Mouse (Mus musculus) granulocyte monocyte progenitor cell, adult 5-6 weeks (primary cell): Measurements from ENCODE around the gene Dnal1. TPM values are rescaled to one million over a fixed set of nuclear protein-coding genes. Genes with fewer than 3 reads are reported as not detected.
"Not testable (repeated sequence)": the region's sequence is repeated elsewhere in the genome, so short reads cannot be mapped to it uniquely, and the experiment has no call there.

Source experiments
- ATAC-seq: replicated peaks from 2 replicates; pipeline ENCODE4 v1.8.0; 2016; ENCODE audit warnings: mild to moderate bottlenecking, moderate TSS enrichment, inconsistent platforms; ENCODE audit not compliant: poor library complexity, severe bottlenecking
- total RNA-seq, 2 experiments: library from RNA; stranded (forward) in 1 of 2; stranded (reverse) in 1 of 2; fragments of 200-712, 200-1000 nt in 1 of 2; fragments of >200 nt in 1 of 2; fragmentation: Nextera tagmentation in 1 of 2; gene quantifications; 2 replicates each; pipeline ENCODE4 v1.2.3; 2014 to 2017

Gene Dnal1
- total RNA-seq (2014; fragmentation: Nextera tagmentation), result 1.5 and 4.1 TPM in 2 replicates
- 0.77 and 0.78 TPM in 2 replicates for total RNA-seq (2017)

- peak; percentile 97 for ATAC-seq
Measured at GRCm38 (mm10) chr12:84114153-84114994, at the start of gene Dnal1. Gene Dnal1, plus strand, starts transcription at chr12:84114366.

DNA sequence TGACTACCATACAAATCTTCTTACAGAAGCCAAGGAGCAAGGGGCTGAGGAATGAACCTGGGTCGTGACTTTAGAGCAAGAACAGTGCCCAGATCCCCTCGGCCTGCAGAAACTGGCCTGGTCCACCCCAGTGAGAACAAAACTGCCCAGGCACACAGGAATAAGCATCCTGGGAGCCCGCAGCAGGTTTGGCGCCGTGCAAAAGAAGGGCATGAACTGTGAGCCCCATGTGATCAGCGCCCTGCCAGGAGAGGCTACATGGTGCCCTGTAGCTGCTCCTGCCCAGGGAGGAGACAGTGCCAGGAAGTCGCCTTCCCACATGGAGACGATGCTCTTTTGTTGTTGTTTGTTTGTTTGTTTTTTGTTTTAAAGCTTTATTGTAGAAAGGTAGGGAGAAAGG, 49.5 kb upstream of the Dnal1 start:
- no peak for ATAC-seq

DNA sequence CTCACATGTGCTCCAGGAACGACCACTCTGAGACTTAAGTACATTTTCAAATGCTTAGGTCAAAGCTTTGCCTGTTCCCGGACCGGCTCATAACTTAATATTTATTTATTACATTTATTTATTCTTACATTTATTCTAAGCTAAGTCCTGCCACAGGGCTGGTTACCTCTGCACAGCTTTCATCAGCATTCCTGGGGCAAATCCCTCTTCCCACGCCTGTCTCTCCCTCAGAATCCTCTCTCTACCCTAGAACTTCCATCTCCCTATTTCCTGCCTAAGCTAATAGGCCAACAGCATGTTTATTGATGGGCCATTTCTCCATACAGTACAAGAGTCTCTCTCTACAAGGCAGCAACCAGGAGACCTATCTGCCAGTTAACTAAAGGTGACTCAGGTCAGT, 46.4 kb upstream of the Dnal1 start:
- ATAC-seq, result no peak

DNA sequence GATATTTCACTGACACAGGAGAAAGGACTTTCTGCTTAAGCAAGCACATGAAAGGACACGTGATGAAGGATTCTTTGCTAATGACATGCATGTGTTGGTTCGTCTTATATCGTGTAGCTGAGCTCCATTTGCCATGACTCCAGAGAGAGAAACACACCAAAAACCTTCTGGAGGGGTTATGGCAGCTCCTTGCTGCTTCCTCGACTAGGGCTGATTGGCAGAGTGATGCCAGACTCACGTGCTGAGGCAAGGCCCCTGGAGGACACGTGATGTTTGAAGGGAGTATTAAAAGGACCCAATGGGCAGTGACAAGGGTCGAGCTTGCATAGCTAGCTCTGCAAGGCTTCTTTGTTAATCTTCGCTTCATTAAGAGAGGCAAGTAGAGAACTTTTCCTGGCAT, 45.9 kb upstream of the Dnal1 start:
- ATAC-seq, result no peak

- ATAC-seq, result no peak
Measured at GRCm38 (mm10) chr12:84068986-84069385, 45.2 kb upstream of the Dnal1 start, which contains the start of gene Acot5. Gene Acot5, plus strand, starts transcription at chr12:84069325.

- not testable (repeated sequence) for ATAC-seq
Measured at GRCm38 (mm10) chr12:84069582-84069981, 44.6 kb upstream of the Dnal1 start.

GRCm38 (mm10) chr12:84071696-84072095, 42.5 kb upstream of the Dnal1 start:
- ATAC-seq, result no peak

GRCm38 (mm10) chr12:84077371-84077990, 36.7 kb upstream of the Dnal1 start:
- ATAC-seq, result no peak

DNA sequence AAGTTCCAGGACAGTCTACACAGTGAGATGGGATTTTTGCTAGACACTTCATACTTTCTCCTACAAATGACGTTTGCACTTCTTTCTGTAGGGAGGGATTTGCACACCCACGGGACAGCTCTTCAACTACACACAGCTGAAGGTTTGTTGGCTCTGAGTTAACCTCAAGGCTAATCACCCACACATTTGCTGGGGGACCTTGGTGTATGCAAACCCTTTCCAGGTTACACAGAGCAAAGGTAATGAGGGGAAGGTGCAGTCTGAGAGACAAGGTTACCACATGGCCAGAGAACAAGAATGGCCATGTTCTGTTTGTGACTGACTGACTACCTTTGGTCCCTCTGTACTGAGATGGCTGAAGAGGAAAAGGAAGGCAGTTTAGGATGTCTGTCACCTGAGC, 30.3 kb upstream of the Dnal1 start:
- no peak for ATAC-seq

- ATAC-seq, result no peak
Measured at GRCm38 (mm10) chr12:84084581-84084980, 29.6 kb upstream of the Dnal1 start.

DNA sequence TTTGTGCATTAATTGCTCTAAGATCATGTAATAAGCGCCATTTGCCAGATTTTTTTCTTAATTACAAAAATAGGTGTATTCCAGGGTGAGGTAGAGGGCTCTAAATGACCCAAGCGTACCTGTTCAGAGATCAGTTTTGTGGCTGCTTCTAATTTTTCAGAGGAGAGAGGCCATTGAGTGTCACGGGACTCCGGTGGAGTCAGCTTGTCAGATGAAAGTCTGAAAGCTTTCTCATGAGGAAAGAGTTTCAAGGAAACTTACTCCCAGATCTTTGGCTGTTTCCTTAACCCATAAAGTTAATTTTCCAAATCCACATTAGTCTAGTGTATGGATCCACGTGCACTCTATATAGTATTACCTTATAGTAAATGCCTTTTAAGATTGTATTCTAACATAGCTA, 19.5 kb upstream of the Dnal1 start:
- not testable (repeated sequence) for ATAC-seq

- no peak for ATAC-seq
Measured at GRCm38 (mm10) chr12:84099605-84100004, 14.6 kb upstream of the Dnal1 start.

- no peak for ATAC-seq
Measured at GRCm38 (mm10) chr12:84100071-84100470, 14.1 kb upstream of the Dnal1 start.

DNA sequence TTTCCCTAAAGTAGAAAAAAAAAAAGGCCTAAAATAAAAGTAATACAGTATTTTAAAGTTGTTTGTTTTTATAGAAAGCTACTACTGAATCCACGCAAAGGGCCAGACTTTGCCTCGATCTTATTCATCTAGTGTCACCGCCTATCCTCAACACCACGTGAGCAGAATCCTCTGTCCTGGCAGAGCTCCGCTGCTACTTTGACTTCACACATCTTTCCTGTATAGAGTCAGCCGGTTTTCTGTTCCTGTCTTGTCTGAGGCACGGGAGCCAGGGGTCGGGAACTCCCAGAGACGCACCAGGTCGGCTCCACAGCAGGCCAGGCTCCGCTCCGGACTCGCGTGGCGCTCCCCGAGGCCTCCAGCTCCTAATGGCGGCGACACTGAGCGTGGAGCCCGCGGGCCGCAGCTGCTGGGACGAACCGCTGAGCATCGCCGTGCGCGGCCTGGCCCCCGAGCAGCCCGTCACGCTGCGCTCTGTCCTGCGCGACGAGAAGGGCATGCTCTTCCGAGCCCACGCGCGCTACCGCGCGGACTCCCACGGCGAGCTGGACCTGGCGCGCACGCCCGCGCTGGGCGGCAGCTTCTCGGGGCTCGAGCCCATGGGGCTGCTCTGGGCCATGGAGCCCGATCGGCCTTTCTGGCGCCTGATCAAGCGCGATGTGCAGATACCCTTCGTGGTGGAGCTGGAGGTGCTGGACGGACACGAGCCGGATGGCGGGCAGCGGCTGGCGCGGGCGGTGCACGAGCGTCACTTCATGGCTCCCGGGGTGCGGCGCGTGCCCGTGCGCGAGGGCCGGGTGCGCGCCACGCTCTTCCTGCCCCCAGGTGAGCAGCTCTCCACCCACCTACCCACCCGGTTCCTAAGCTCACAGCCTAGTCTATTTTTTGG, 13.3 kb upstream of the Dnal1 start, which contains the start of gene Acot6:
Acot6 (plus strand) TSS at position 51 of the 889 bp plus-strand sequence.
- ATAC-seq, result peak; percentile 67

- ATAC-seq, result no peak
Measured at GRCm38 (mm10) chr12:84101493-84101845, 12.7 kb upstream of the Dnal1 start.

DNA sequence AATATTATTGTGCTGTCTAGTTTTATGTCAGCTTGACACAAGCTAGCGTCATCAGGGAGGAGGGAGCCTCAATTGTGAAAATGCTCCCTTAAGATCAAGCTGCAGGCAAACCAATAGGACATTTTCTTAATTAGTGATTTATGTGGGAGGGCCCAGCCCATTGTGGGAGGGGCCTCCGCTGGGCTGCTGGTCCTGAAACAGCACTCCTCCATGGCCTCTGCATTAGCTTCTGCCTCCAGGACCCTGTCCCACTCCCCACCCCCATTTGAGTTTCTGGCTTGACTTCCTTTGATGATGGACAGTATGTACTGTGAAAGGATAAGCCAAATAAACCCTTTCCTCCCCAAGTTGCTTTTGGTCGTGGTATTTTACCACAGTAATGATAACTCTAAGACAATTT, 7.2 kb upstream of the Dnal1 start:
- ATAC-seq, result no peak

GRCm38 (mm10) chr12:84107692-84108091, 6.5 kb upstream of the Dnal1 start:
- ATAC-seq, result peak; percentile 72

DNA sequence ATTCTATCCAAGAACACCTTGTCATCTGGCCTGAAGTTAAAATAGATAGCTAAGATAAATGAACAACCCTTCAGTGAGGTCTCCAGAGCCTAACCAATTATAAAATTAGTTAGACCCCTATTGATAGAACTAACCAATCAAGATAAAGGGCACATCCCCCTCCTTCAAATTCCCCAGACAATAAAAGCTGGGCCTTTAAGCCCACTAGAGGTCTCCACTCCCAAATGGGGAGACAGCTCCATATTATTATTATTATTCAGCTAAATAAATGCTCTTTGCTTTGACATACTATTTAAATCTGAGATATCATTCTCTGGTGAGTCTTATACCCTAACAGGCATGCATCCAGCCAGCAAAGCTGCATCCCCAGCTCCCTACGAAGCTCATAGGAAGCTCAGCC, 4.2 kb upstream of the Dnal1 start:
- ATAC-seq, result no peak

- peak; percentile 41 for ATAC-seq
Measured at GRCm38 (mm10) chr12:84110814-84111213, 3.4 kb upstream of the Dnal1 start.

DNA sequence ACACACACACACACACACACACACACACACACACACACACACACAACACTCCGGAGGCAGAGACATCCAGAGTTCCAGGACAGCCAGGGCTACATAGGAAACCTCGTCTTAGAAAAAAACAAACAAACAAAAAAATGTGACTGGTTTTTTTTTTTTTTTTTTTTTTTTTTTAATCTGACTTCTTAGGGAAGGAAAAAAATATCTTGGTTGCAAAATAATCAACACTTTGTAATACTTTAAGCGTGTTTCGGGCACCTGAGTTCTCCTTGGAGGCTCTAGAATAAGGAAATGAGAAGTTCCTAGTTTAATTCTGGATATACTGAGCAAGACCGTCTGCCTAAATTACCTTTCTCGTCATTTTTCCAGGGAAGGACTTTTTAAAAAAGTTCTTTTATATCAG, 490 bp upstream of the Dnal1 start:
- no peak for ATAC-seq

- no peak for ATAC-seq
Measured at GRCm38 (mm10) chr12:84119584-84119983, 5.4 kb downstream of the Dnal1 start.
